Mouse (Mus musculus): ENCODE results near the gene Adamts8. TPM values are rescaled to one million over a fixed set of nuclear protein-coding genes. Genes with fewer than 3 reads are reported as not detected.

Gene Adamts8
- total and polyA plus RNA-seq, 3 experiments, result not detected

DNA sequence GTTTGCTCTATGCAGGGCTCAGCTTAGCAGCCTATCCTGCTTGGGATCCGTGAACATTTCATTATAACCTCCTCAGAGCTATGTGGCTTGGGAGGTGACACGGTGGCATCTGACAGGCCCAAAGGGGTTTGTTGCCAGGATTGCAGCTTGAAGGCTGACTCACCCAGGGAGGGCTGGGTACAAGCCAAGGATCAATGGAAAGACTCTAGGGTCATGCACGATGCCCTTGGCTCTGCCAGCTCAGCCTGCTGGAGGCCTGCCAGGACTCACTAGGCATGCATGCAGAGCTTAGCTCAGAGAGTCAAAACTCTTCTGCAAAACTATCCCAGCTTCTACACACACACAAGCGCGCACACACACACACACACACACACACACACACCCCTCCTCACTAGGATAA, 45.6 kb upstream of the Adamts8 start:
- no peaks in the 10 kb centered on the region for H3K9me3 ChIP-seq (replicated peaks; ENCODE audit: insufficient read depth, low read length)
- TF ChIP-seq ZMIZ1 (IDR thresholded peaks at IDR 0.05; ENCODE audit: low read depth, low read length), result no peak
- TF ChIP-seq MYB (IDR thresholded peaks at IDR 0.05; ENCODE audit: low read depth, low read length), result no peak
- no peak for TF ChIP-seq ZKSCAN1 (IDR thresholded peaks at IDR 0.05; ENCODE audit: low read depth, low read length)
- no peak for TF ChIP-seq POLR2A (IDR thresholded peaks at IDR 0.05; ENCODE audit: control insufficient read depth in 1 of 2, insufficient read depth in 1 of 2, low read depth in 1 of 2, low read length in 2 of 2, poor library complexity in 1 of 2)
- TF ChIP-seq MAFK (IDR thresholded peaks at IDR 0.05; ENCODE audit: borderline replicate concordance, low read depth, low read length), result no peak
- TF ChIP-seq E2F4 (IDR thresholded peaks at IDR 0.05; ENCODE audit: borderline replicate concordance, low read depth, low read length), result no peak
- no peak for TF ChIP-seq ELF1 (IDR thresholded peaks at IDR 0.05; ENCODE audit: low read depth, low read length)
- TF ChIP-seq MXI1 (IDR thresholded peaks at IDR 0.05; ENCODE audit: low read depth, low read length), result no peak
- TF ChIP-seq ETS1 (IDR thresholded peaks at IDR 0.05; ENCODE audit: low read depth, low read length), result no peak
- no peak for TF ChIP-seq MAZ (IDR thresholded peaks at IDR 0.05; ENCODE audit: low read depth, low read length)
- no peak for TF ChIP-seq NRF1 (IDR thresholded peaks at IDR 0.05; ENCODE audit: insufficient read depth, low read depth, low read length, poor library complexity, severe bottlenecking)
- TF ChIP-seq SIN3A (IDR thresholded peaks at IDR 0.05; ENCODE audit: low read length), result no peak
- TF ChIP-seq CHD1 (IDR thresholded peaks at IDR 0.05; ENCODE audit: low read depth, low read length), result no peak
- TF ChIP-seq SMC3 (IDR thresholded peaks at IDR 0.05; ENCODE audit: low read depth, low read length), result no peak
- TF ChIP-seq GABPA (IDR thresholded peaks at IDR 0.05; ENCODE audit: low read depth, low read length), result no peak
- no peak for TF ChIP-seq JUND (IDR thresholded peaks at IDR 0.05; ENCODE audit: low read depth, low read length)
- no peak for TF ChIP-seq BHLHE40 (IDR thresholded peaks at IDR 0.05; ENCODE audit: borderline replicate concordance, low read depth, low read length)
- TF ChIP-seq ZNF384 (IDR thresholded peaks at IDR 0.05; ENCODE audit: low read depth, low read length), result no peak
- TF ChIP-seq CTCF (IDR thresholded peaks at IDR 0.05 in 2 of 3, conservative IDR thresholded peaks at IDR 0.05 in 1 of 3; ENCODE audit: control insufficient read depth in 1 of 3, insufficient read depth in 1 of 3, low read depth in 2 of 3, low read length in 3 of 3, poor library complexity in 1 of 3, severe bottlenecking in 1 of 3), result no peak
- H3K27ac ChIP-seq (ENCODE audit: control insufficient read depth, low read depth, low read length), result no peak overlapping the region
- no peak overlapping the region for H3K4me3 ChIP-seq (ENCODE audit: control insufficient read depth in 1 of 2, insufficient read depth in 1 of 2, low read depth in 2 of 2, low read length in 2 of 2)
- H3K9ac ChIP-seq (ENCODE audit: control insufficient read depth, low read depth, low read length, poor library complexity, severe bottlenecking), result no peak overlapping the region
- no peaks in the 10 kb centered on the region for H3K79me2 ChIP-seq (ENCODE audit: control insufficient read depth, insufficient read depth, low read length, poor library complexity)
- no peaks in the 10 kb centered on the region for H3K27me3 ChIP-seq (ENCODE audit: control insufficient read depth in 1 of 2, insufficient read depth in 2 of 2, low read length in 2 of 2)
- DNase-seq (ENCODE audit: low read depth, low spot score), result no peak
- H3K4me1 ChIP-seq (ENCODE audit: control insufficient read depth in 1 of 2, insufficient read depth in 2 of 2, low read length in 2 of 2), result no peaks in the 10 kb centered on the region
- H3K36me3 ChIP-seq (ENCODE audit: control insufficient read depth in 1 of 2, insufficient read depth in 2 of 2, low read length in 2 of 2), result no peaks in the 10 kb centered on the region

DNA sequence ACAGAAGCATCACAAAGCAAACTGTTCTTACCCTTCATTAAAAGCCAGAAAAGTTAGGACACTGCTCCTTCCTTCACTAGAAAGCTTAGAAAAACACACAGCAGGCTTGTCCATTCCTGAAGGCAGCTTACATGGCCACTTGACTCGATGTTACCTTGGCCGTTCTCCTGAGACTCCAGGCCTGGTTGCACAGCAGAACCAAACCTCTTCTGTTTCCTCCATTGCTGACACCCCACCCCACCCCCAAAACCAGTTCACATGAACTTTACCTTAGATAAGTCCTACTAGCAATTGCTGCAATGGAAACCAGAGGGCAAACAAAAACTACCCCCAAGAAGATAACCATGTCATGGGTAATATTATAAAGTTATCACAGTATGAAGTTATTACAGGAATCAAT, 45.2 kb upstream of the Adamts8 start:
- TF ChIP-seq GATA1 (IDR thresholded peaks at IDR 0.05; ENCODE audit: low read depth, low read length) (no peak), TAL1 (IDR thresholded peaks at IDR 0.05; ENCODE audit: low read length) (no peak), TCF12 (IDR thresholded peaks at IDR 0.05; ENCODE audit: low read depth, low read length) (no peak), MAFK (IDR thresholded peaks at IDR 0.05; ENCODE audit: borderline replicate concordance, low read depth, low read length) (no peak), SMC3 (IDR thresholded peaks at IDR 0.05; ENCODE audit: low read depth, low read length) (no peak), UBTF (IDR thresholded peaks at IDR 0.05; ENCODE audit: borderline replicate concordance, insufficient read depth, low read depth, low read length) (no peak), ZMIZ1 (IDR thresholded peaks at IDR 0.05; ENCODE audit: low read depth, low read length) (no peak), MEF2A (IDR thresholded peaks at IDR 0.05; ENCODE audit: extremely low read depth, insufficient replicate concordance, low read depth, low read length, poor library complexity, severe bottlenecking) (no peak), SIN3A (IDR thresholded peaks at IDR 0.05; ENCODE audit: low read length) (no peak), POLR2A (IDR thresholded peaks at IDR 0.05; ENCODE audit: control insufficient read depth in 1 of 2, insufficient read depth in 1 of 2, low read depth in 1 of 2, low read length in 2 of 2, poor library complexity in 1 of 2) (no peak), POLR2AphosphoS2 (IDR thresholded peaks at IDR 0.05; ENCODE audit: low read length) (no peak), RCOR1 (IDR thresholded peaks at IDR 0.05; ENCODE audit: low read depth, low read length) (no peak)
- no peaks in the 10 kb centered on the region for H3K9me3 ChIP-seq (replicated peaks; ENCODE audit: insufficient read depth, low read length)
- H3K4me1 ChIP-seq (ENCODE audit: control insufficient read depth in 1 of 2, insufficient read depth in 2 of 2, low read length in 2 of 2), result no peaks in the 10 kb centered on the region

More for the DNA sequence above, 45.2 kb upstream of the Adamts8 start:
- H3K36me3 ChIP-seq (ENCODE audit: control insufficient read depth in 1 of 2, insufficient read depth in 2 of 2, low read length in 2 of 2), result no peaks in the 10 kb centered on the region
- no peak overlapping the region for H3K9ac ChIP-seq (ENCODE audit: control insufficient read depth, low read depth, low read length, poor library complexity, severe bottlenecking)
- no peaks in the 10 kb centered on the region for H3K79me2 ChIP-seq (ENCODE audit: control insufficient read depth, insufficient read depth, low read length, poor library complexity)
- no peak for DNase-seq (ENCODE audit: low read depth, low spot score)
- H3K27me3 ChIP-seq (ENCODE audit: control insufficient read depth in 1 of 2, insufficient read depth in 2 of 2, low read length in 2 of 2), result no peaks in the 10 kb centered on the region
- no peak overlapping the region for H3K4me3 ChIP-seq (ENCODE audit: control insufficient read depth in 1 of 2, insufficient read depth in 1 of 2, low read depth in 2 of 2, low read length in 2 of 2)
- H3K27ac ChIP-seq (ENCODE audit: control insufficient read depth, low read depth, low read length), result no peak overlapping the region
